Mouse (Mus musculus): Measurements from ENCODE around the gene Srp68.
"Not testable (repeated sequence)": the region's sequence is repeated elsewhere in the genome, so short reads cannot be mapped to it uniquely, and the experiment has no call there.

The Srp68 gene

DNA sequence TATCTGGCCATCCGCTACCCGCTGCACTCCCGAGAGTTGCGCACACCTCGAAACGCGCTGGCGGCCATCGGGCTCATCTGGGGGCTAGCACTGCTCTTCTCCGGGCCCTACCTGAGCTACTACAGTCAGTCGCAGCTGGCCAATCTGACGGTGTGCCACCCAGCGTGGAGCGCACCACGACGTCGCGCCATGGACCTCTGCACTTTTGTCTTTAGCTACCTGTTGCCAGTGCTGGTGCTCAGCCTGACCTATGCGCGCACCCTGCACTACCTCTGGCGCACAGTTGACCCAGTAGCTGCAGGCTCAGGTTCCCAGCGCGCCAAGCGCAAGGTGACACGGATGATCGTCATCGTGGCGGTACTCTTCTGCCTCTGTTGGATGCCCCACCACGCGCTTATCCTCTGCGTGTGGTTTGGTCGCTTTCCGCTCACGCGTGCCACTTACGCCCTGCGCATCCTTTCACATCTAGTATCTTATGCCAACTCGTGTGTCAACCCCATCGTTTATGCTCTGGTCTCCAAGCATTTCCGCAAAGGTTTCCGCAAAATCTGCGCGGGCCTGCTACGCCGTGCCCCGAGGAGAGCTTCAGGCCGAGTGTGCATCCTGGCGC lies 9.0 kb upstream of the Srp68 start:
- peak; percentile 86 for DNase-seq

DNA sequence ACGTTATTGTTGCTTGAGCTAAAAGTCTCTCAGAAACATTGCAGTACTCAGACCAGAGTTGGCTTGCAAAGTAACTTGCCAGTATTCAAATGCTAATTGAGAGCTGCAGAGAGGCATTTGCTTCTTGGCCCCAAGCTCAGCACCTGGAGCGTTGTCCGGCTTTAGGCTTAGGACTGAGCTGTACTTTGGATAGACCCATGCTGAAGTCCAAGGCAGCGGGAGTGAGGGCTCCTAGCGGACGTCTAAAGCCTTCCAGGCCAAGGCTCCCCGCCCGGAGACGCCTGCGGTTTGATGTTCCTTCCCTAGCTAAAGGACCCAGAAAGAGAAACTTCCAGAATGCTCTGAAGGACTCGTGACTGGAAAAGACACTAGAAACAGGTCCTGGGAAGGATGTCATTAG lies 8.1 kb upstream of the Srp68 start:
- DNase-seq = no peak

DNA sequence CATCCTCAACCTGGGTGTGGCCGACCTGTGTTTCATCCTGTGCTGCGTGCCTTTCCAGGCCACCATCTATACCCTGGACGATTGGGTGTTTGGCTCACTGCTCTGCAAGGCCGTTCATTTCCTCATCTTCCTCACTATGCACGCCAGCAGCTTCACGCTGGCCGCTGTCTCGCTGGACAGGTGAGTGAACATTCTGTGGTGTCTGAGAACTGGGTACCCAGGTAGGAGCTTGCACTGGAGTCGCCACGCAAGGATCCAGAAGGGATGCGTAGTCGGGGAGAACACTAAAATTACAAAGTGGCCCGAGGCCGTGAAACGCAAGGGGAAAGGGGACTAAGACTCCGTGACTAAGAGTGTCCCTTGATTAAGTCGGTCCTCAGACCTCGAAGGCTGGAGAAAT lies 7.7 kb upstream of the Srp68 start:
- no peak for DNase-seq

DNA sequence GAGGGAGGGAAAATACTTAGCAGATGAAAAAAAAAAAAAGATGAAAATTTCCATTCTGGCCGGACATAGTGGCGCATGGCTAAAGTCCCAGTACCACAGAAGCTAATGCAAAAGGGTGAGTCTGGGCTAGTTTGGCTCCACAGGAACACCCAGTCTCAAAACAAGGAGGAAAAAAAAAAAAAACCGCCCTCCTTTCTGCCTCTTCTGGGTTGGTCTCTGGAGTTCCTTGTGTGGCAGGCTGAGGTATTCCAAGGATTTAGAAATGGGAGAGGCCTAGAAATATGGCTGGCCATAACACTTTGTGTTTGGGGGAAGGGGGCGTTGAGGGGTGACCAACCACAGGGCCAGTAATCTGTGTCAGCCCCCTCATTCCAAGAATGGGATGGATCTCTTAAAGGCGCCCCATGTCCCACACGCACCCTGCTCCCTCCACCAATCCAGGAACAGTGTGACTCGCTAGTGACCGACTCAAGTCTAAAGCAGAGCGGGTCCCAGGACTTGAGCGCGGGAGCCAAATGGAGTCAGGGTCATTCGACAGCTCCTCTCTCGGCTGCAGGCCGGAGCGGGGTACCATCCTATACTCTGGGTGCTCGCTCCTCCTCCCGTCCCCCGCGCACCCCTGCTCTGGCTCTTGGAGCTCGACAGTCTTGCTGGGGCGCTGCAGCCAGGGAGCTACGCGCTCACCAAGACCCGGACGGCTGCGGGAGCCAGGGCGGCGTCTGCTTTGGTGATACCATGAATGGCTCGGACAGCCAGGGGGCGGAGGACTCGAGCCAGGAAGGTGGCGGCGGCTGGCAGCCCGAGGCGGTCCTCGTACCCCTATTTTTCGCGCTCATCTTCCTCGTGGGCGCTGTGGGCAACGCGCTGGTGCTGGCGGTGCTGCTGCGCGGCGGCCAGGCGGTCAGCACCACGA lies 7.0 kb upstream of the Srp68 start, which contains the start of gene Galr2:
Gene Galr2, plus strand, starts transcription at position 189 of the 913 bp plus-strand sequence.
- DNase-seq = peak; percentile 85

DNA sequence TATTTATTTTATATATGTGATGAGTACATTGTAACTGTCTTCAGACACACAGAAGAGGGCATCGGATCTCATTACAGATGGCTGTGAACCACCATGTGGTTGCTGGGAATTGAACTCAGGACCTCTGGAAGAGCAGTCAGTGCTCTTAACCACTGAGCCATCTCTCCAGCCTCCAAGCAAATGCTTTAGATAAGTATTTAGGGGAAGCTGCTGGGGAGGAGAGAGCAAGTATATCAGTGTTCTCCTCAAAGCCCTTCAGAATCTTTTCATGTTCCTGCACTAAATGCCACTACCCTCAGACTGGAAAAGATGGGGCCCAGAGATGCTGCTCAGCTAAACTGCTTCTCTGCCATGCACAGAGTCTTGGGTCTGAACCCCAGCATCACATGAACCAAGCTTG lies 3.2 kb upstream of the Srp68 start:
- DNase-seq = not testable (repeated sequence)

DNA sequence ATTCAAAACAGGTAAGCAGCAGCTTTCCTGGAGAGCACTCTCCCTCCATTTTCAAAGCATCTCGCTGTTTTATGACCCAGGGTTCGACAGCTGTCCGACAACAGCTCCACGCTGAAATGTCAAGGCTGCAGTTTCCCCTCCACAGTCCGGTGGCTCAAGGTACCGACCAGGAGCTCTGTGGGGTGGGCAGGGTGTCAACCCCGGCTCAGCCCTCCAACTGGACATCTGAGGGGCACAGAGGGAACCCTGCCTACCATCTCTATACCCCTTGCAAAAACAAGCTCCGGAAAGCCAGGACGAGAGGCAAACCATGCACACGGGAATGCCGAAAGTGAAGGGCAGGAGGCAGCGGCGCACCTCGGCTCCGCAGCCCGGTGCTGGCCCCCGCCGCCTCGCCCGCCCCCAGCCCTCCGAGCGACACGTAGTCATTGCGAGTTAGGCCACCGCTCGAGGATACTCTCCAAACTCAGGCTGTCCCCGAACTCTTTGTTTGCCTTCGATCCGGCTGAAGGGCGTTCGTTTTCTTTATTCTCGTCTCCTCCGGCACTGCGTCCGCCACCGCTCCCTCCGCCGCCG lies 460 bp downstream of the Srp68 start:
- no peak for DNase-seq

DNA sequence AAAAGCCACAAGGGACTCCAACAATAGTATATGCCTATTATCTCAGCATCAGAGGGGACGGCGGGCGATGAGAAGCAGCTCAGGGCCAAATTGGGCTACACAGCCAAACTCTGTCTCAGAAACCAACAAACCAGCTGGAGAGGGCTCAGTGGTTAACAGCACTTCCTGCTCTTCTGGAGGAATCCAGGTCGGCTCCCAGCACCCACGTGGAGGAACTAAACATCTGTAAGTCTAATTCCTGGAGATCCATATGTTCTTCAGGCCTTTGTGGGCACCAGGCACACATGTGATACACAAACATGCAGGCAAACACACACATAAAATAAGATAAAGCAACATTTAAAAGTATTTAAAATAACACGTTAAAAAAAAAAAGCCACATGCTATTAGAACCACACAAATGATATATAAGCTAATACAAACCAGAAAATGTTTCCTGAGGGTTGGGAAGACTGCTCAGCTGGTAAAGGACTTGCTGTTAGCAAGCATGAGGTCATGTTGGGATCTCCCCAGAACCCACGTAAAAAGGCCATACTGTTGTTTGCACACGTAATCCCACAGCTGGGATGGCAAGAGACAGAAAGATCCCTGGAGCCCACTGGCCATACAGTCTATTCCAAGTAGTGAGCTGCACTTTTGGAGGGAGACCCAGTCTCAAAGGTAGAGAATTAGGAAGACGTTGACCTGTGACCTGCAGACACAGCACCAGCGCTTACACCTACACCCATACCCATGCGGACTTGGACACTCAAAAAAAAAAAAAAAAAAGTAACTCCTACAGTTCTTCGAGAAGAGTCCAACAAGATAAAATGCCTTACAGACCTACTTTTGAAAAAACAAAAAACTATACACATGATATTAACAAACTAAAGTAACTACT lies 1.2 kb downstream of the Srp68 start:
- DNase-seq = no peak

DNA sequence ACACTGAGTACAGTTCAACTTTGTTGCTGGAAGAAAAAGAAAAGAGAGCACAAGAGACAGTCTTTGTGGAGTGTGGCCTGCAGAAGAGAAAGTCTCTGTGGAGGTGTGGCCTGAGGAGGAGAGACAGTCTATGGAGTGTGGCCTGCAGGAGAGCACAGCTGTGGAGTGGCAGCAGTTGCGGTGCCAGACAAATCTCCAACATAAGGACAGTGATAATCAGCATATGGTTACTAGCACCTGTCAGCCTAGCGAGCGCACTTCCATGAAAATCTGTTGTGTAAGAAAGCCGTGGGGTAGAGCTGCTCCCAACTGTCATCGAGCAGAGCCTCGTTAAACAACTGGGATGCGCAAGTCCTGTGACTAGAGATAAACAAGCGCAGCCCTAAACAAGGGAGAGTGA lies 4.5 kb downstream of the Srp68 start:
- no peak for DNase-seq

DNA sequence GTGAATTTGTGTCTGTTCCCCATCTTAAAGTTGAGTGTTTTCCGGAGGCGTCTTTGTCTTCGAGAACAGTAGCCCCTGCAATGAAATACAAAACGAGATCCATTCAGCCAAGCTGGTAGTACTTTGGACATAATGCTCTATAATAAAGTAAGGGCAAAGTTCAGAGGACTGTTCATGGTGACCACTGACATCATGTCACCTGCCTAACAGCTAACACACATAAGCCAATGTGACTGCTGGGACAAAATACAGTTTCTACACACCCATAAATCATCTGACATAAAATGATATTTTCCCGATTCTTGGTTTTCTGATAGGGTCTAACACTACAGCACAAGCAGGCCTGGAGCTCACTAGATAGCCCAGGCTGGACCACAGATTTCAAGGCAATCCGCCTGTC lies 5.7 kb downstream of the Srp68 start:
- DNase-seq = no peak

DNA sequence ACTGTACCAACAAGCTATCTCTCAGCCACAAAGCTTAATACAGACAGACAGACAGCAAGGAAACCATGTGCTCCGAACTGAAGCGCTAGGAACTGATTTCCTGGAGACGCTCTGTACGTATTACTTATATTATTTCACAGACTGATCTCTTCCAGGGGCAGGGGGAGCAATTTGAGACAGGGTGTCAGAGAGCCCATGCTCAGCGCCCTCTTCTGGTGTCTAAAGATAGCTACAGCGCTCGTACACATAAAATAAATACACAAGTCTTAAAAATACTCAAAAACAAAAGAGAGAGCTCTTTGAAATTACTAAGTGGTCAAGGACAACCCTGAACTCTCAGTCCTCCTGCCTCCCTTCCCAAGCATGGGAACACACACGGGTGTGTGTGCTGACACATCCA lies 6.4 kb downstream of the Srp68 start:
- no peak for DNase-seq

DNA sequence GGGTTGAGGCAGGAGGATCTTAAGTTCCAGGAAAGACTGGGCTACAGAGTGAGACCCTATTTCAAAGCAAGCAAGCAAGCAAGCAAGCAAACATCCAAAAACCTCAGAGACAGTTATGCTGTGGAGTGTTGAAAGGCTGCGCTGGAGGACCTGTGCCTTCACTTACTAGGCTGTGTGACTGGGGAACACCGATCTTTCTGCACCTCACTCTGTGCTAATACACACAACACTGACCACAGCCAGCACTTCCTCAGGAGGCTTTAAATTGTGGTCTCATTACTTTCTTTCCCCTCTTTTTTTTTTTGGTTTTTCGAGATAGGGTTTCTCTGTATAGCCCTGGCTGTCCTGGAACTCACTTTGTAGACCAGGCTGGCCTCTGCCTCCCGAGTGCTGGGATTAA lies 8.2 kb downstream of the Srp68 start:
- no peak for DNase-seq

DNA sequence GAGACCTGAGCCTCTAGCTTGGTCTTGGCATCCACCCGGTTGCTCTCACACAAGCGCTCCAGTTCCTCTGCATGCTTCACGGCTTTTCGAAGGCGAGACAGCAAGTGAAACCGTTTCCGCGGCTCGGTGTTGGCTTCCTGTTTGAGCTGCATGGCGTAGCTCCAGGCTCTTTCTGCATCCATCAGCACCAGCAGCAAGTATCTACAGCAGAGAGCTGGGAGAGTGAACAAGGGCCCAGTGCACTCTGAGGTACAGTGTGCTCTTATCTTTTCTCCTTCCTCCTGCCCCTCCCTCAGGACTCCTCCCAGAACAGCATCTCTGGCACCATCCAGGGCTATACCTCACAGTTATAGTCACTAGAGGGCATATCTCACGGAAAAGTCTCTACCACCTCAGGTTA lies 8.7 kb downstream of the Srp68 start:
- no peak for DNase-seq

DNA sequence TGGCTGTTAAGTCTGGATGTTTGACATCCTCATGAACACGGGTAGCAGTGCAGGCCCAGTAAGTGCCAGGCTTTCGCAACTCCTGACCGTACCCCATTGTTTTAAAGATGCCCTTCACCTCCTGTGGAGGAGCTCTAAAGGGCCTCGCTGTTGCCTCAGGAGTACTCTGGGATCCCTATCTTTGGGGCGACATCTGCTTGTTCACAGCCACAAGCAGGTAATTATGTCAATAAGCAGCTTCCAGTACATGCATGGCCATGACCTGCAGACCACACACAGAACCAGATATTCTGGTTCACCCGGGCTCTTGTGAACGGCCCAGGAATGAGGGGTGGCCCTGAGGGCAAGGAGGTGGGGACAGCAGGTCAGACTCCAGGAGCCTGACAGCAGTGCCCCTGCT lies 13.8 kb downstream of the Srp68 start:
- no peak for DNase-seq

DNA sequence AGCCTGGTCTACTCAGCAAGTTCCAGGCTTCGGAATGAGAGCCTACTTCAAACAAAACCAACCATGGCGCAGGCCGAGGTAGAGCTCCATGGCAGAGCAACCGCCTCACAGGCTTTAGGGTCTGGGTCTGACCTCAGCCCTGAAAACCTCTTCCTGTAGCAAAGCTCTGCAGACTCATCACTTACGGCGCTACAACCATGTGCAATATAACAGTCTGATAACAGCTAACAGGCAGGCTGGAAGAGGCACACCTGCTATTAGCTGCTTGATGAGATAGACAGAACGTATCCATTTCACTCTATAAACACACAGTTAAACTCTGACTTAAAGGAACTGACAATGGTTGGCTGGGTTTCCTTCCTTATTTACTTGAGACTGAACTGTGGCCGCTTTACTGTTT lies 14.6 kb downstream of the Srp68 start:
- DNase-seq = no peak

DNA sequence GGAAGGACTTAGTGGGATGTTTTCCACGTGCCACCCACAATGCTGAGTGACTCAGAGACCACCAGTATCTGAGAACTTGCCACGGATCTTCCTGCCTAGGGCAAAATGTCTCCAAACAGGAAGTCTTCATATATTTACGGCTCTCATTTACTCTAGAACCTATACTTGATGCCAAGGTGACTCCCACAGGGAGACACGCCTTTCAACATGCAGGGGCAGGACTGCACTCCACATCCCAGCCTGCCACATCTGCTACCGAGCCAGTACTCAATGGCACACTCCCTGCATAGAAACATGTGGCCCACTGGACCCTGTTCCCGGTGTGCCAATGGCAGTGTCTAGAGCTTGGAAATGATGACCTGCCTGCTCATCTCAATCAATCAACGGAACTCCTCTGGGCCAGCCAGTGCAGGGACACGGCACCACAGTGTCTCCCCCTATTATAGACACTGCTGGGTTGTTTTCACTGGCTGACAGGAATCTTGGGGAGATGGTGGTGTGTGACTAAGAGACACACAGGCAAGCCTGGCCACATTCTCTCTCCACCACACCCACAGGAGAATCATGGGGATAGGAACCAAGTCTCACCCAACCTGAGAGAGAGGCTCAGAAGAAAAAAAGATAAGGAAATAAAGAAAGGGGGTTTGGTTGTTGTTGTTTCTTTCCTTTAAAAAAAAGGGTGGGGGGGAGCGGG lies 17.9 kb downstream of the Srp68 start:
- no peak for DNase-seq

DNA sequence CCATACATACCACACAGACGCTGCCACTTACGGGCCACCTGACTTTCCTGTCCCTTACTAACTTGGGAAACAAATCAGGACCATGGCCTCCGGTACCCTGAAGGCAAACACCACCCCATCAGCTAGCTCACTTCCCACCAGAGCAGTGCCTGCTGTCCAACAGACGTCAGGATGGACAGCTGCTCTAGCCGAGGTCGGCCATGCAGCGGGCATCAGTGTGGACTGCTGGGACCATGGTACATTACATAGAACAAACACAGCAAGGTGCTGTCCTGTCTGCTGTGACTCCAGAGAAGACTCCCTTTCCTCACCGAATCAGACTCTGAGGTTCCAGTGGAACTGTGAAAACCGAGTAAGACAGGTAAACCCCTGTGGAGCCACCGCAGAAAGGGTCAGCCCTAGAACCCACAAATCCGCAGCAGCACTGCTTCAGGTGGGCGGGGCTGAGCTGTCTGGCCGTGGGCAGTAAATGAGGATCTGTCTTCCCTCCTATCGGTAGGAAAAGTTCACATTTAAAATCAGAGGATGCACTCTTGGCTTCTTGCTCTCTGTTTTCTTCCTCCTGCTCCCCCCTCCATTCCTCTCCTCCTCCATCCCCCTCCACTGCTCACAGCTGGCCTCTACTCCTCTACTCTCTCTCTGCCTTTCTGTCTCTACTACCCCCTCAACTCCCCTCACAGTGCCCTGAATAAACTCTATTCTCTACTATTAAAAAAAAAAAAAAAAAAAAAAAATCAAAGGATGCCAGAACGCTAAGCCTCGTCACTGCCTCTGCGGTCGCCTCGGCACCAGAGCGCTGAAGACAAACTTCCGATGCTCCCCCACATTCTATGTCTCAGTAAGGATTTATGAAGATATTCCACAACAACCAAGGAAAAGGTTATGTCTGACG lies 18.7 kb downstream of the Srp68 start:
- no peak for DNase-seq

DNA sequence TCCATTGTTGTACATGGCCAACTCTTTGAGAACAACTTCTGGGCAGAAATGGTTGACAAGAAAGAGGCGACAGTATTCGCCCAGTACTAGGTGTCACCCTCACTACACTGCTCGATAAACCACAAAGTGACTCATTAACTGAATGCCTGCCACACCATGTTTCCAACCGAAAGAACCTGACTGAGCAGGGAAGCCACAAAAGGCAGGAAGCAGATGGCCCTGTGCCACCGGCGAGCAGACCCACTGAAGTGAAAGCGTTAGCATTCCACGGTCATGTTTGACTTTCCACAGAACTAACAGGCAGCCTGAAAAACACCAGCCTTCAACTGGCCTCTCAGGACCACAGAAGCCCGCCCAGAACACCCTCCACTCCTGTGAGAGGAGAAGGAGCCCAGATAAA lies 19.4 kb downstream of the Srp68 start:
- DNase-seq = no peak

DNA sequence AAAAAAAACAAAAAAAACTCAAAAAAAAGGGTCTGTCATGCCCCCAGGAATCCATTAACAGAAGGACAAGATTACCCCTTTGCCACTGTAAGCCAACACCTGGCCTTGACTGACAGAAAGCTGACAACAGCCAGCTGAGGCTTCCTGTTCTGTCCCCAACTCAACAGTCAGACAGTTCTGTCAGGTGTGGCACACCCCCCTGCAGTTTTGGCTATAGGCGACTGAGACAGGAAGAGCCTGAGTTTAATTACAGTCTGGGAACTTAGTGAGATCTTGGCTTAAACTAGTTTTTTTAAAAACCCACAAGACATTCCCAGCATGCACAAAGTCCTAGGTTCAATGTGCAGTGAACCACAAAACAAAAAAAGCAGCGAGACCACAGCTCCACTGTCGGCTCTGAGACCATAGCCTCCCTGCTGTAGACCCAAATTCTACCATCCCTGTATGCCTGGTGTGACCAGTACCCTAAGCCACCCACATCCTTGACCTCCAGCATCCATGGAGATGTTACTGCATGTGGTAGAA lies 20.9 kb downstream of the Srp68 start:
- no peak for DNase-seq

DNA sequence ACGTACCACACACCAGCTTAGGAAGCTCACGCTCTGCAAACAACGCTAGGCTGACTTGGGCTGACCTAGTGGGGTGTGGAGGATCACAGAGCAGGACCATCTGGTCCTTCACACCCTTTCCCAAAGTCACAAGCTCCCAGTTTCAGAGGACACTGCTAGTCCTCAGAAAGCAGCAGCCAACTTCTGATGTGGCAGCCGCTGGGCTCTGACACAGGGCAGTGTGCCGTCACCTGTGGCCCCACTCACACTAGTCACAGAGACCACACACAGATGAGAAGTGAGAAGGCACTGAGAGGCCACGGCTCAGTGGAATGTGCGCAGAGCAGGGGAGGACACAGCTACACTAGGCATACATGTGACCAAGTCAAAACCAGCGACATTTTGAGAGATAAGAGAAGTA lies 23.1 kb downstream of the Srp68 start:
- no peak for DNase-seq

DNA sequence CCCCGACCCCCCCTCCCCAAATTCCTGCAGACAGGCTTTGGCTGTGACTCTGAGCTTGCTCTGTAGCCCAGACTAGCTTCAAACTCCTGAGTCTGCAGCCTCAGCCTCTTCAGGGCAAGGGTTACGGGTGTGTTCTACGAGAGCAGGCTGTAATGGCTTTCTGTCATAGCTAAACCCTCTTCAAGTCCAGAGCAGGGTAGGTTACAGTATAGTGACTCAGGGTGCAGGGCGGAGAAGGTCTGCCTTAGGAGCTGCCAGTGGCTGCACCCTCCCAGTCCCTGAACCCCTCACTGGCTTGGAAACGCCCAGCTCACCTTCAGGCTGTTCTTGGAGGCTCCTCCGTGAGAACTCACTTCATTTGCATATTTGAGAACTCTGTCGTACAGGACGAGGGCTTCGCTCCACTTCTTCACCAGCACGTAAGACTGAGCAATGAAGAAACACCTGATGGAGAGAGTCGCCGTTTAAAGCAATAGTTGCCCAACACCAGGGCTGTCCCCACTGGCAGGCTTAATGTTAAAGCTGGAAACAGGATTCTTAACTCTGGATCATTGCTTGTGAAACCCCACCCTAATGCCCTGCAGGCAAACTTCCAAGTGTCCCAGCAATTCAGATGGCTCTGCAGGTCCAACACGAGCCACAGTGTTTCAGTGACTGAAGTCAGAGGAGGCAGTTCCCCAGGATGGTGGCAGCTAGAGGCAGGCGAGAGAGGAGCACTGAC lies 26.4 kb downstream of the Srp68 start:
- DNase-seq = no peak

DNA sequence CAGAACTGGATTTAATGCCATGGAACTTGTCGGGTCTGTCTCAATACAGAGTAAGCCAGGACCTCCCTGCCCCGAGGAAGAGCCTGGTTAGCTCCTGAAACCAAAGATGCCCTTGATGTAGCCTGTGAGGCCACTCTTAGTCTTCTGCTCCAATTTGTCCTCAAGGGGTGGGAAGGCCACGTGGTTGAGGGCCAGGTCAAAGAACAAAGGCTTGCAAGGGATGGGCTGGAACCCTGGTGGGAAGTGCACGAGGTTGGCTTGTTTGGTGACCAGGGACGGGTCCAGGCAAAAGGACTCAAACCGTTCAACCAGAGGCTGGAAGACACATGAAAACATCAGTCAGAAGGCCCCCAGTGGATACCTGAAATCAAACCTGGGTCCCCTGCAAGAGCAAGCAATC lies 28.4 kb downstream of the Srp68 start:
- no peak for DNase-seq
